ENCODE assay signal across 9 mouse cellular contexts in the genomic region with DNA sequence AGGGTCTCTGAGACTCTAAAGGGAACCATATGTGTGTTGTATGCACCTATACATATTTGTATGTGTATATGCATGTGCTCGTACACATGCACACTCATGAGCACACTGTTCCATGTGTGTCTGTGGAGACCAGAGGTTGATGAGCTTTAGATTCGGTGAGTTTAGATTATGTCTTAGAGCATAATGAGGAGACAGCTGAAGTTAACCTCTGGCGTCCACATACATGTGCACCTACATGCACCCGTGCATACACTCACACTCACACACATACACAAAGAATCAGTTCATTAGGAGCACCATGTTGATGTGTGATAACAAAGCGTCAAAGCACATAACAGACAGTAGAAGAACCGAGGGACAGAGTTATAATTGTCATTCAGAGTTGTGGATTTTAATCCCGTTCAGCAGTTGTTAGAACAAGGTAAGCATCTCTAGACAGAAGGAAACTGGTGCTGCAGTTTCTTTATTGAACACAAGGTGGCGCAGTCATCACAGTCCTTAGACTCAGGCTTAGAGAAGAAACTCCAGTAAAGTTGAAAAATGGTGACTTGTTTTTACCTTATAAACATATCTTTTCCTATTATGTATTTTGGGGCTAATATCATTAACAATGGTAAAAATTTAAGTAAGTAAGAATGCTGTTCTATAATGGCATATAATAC. TPM values are rescaled to one million over a fixed set of nuclear protein-coding genes. Genes with fewer than 3 reads are reported as not detected.
DNase-seq lines count a peak whose midpoint lies in the region; ATAC-seq and TF ChIP-seq lines count a peak whose summit lies in the region.
"Had no signal": no experiment of that assay in that cellular context is flagged by ENCODE, and none has a peak within 500 bp of the region (broad histone marks: within the 10 kb centered on the region; RNA-seq: fewer than 3 reads in every experiment).

No protein-coding gene starts in this region.

- H3K27ac ChIP-seq in heart, embryonic 12.5 days (ENCODE audit: poor library complexity, severe bottlenecking) = no peak overlapping the region
- no peak overlapping the region for H3K27ac ChIP-seq in bone marrow, adult 2 months (ENCODE audit: control insufficient read depth, insufficient read depth, low read depth, low read length, poor library complexity)
- H3K27ac ChIP-seq in forebrain, embryonic 11.5 days (ENCODE audit: low read depth, low read length) = no peak overlapping the region
- no peak overlapping the region for H3K27ac ChIP-seq in left cerebral cortex, adult 2 months
- H3K27ac ChIP-seq: liver, embryonic 15.5 days had no signal

- H3K9me3 ChIP-seq in heart, embryonic 12.5 days (replicated peaks) = no peaks in the 10 kb centered on the region
- H3K9me3 ChIP-seq in forebrain, embryonic 11.5 days (ENCODE audit: control insufficient read depth, low read length) = no peaks in the 10 kb centered on the region
- H3K9me3 ChIP-seq: liver, embryonic 15.5 days had no signal

- TF ChIP-seq POLR2A in bone marrow, adult 2 months (IDR thresholded peaks at IDR 0.05; ENCODE audit: borderline replicate concordance, control insufficient read depth, low read depth, low read length) = no peak

- no peak for ATAC-seq in heart, embryonic 12.5 days (ENCODE audit: insufficient number of reproducible peaks, low FRiP score)
- peak; percentile 79 for ATAC-seq in forebrain, embryonic 11.5 days (replicated peaks; ENCODE audit: low FRiP score)

- H3K4me1 ChIP-seq in heart, embryonic 12.5 days (replicated peaks) = peaks cover 8% of the 10 kb centered on the region
- peaks cover 1% of the 10 kb centered on the region; the same call in 1 of the 2 replicates for H3K4me1 ChIP-seq in bone marrow, adult 2 months (ENCODE audit: control insufficient read depth, insufficient read depth, low read length)
- H3K4me1 ChIP-seq in forebrain, embryonic 11.5 days (replicated peaks; ENCODE audit: control insufficient read depth, insufficient read depth, low read length) = no peaks in the 10 kb centered on the region

- no peaks in the 10 kb centered on the region for H3K27me3 ChIP-seq in heart, embryonic 12.5 days (replicated peaks)
- no peaks in the 10 kb centered on the region for H3K27me3 ChIP-seq in forebrain, embryonic 11.5 days (ENCODE audit: control insufficient read depth, insufficient read depth, low read length)
- H3K27me3 ChIP-seq: liver, embryonic 15.5 days had no signal

- no peak overlapping the region for H3K4me3 ChIP-seq in heart, embryonic 12.5 days
- H3K4me3 ChIP-seq in bone marrow, adult 2 months (replicated peaks; ENCODE audit: control insufficient read depth, low read depth, low read length) = no peak overlapping the region
- H3K4me3 ChIP-seq in forebrain, embryonic 11.5 days (ENCODE audit: low read depth, low read length) = no peak overlapping the region
- H3K4me3 ChIP-seq in left cerebral cortex, adult 2 months = no peak overlapping the region
- H3K4me3 ChIP-seq: liver, embryonic 15.5 days had no signal

- intact Hi-C loops in left cerebral cortex, adult 2 months (cut with DNase I) = loop anchor here (1.0 to 5.0 kb wide), 2 partner anchors 170 to 221 kb away; no protein-coding TSS in a partner anchor

- WGBS in heart, embryonic 12.5 days = 42% methylated on average over 8 of the region's 8 CpGs
- 47% methylated on average over 8 of the region's 8 CpGs for WGBS in bone marrow, adult 2 months
- WGBS in forebrain, embryonic 11.5 days = 45% methylated on average over 8 of the region's 8 CpGs

- no peak overlapping the region for H3K9ac ChIP-seq in heart, embryonic 12.5 days
- no peak overlapping the region for H3K9ac ChIP-seq in forebrain, embryonic 11.5 days (ENCODE audit: low read length)
- H3K9ac ChIP-seq: liver, embryonic 15.5 days had no signal

- 0 out of 2 replicates have a peak, but pooled peaks cover 5% of the 10 kb centered on the region for H3K36me3 ChIP-seq in heart, embryonic 12.5 days
- H3K36me3 ChIP-seq in forebrain, embryonic 11.5 days (ENCODE audit: control insufficient read depth, insufficient read depth, low read length) = no peaks in the 10 kb centered on the region; the same call in 1 of the 2 replicates
- H3K36me3 ChIP-seq: liver, embryonic 15.5 days had no signal

- peak; percentile 36 to 74 for DNase-seq in heart, adult 18-20 months
- DNase-seq in forebrain, embryonic 11.5 days (ENCODE audit: low spot score) = peak; percentile 73
- peak; percentile 86 for DNase-seq in induced T-regulatory cell, adult 2 months (ENCODE audit: low read depth)
- peak; percentile 61 to 67 for DNase-seq in left cerebral cortex, adult 2 months (ENCODE audit: extremely low spot score in 1 of 2, low spot score in 2 of 2)
- DNase-seq in mesoderm, embryonic 11.5 days (ENCODE audit: low read depth, low spot score) = peak; percentile 76
- DNase-seq in right cerebral cortex, postnatal 4 days = peak; percentile 69

- peak; percentile 41; the same call in 1 of the 2 replicates for TF ChIP-seq CTCF in bone marrow, adult 2 months (IDR thresholded peaks at IDR 0.05; ENCODE audit: control insufficient read depth, insufficient read depth, low read length)
- peak; percentile 99 for TF ChIP-seq CTCF in left cerebral cortex, adult 2 months (IDR thresholded peaks at IDR 0.05)

- no peak overlapping the region for H3K4me2 ChIP-seq in heart, embryonic 12.5 days
- no peak overlapping the region for H3K4me2 ChIP-seq in forebrain, embryonic 11.5 days (ENCODE audit: low read depth, low read length, severe bottlenecking)
- H3K4me2 ChIP-seq: liver, embryonic 15.5 days had no signal

RNA-seq across cellular contexts. Expression of gene Cyb5r4, which starts 5.7 kb away (rescaled TPM):
- total RNA-seq in heart, adult 18-20 months (2021) = 10 to 100 TPM; 30.5 to 31.0 TPM
- polyA plus RNA-seq in heart, embryonic 12.5 days (2016; fragmentation: Nextera tagmentation; extraction: Ambion mirVana) = 57.1 and 59.8 TPM in 2 replicates
- polyA plus RNA-seq in bone marrow, adult 2 months (2011; ENCODE audit: insufficient read depth, insufficient read length, low replicate concordance, missing spikeins) = 39.5 and 75.2 TPM in 2 replicates
- polyA plus RNA-seq in forebrain, embryonic 11.5 days (2014; fragmentation: Nextera tagmentation; extraction: Ambion mirVana) = 105 and 110 TPM in 2 replicates
- 10 to 100 TPM; 38.6 to 38.7 TPM for total RNA-seq in left cerebral cortex, adult 2 months (2021)

RNA-seq across cellular contexts. Expression of gene Ripply2, which starts 12.2 kb away (rescaled TPM):
- total RNA-seq in heart, adult 18-20 months (2021) = not detected
- polyA plus RNA-seq in heart, embryonic 12.5 days (2016; fragmentation: Nextera tagmentation; extraction: Ambion mirVana) = 0.51 and 0.96 TPM in 2 replicates
- polyA plus RNA-seq in bone marrow, adult 2 months (2011; ENCODE audit: insufficient read depth, insufficient read length, low replicate concordance, missing spikeins) = not detected in 2 replicates
- polyA plus RNA-seq in forebrain, embryonic 11.5 days (2014; fragmentation: Nextera tagmentation; extraction: Ambion mirVana) = 1.7 and 1.9 TPM in 2 replicates
- 1 to 10 TPM; 8.1 to 8.8 TPM for total RNA-seq in left cerebral cortex, adult 2 months (2021)
- polyA plus RNA-seq: liver, embryonic 15.5 days had no signal
